Comparison of ENCODE assay signal across 19 mouse cellular contexts in genomic region chr11:107662666-107663065, GRCm38 (mm10). TPM values are rescaled to one million over a fixed set of nuclear protein-coding genes. Genes with fewer than 3 reads are reported as not detected.
"Had no signal": no experiment of that assay in that cellular context is flagged by ENCODE, and none has a peak within 500 bp of the region (broad histone marks: within the 10 kb centered on the region; RNA-seq: fewer than 3 reads in every experiment).

No protein-coding gene starts in this region.

- H3K27ac ChIP-seq: lung, embryonic 15.5 days; macrophage; midbrain, embryonic 13.5 days; midbrain, embryonic 15.5 days; neural tube, embryonic 12.5 days had no signal

- ATAC-seq: lung, postnatal 0 days; midbrain, embryonic 13.5 days; midbrain, embryonic 15.5 days had no signal

- H3K4me3 ChIP-seq: lung, embryonic 15.5 days; megakaryocyte, embryonic 14.5 days; midbrain, embryonic 13.5 days; midbrain, embryonic 15.5 days; neural tube, embryonic 12.5 days had no signal

- DNase-seq: lung, adult 2 months; lung, postnatal 14 days; lung, postnatal 36 days; right cerebral cortex, postnatal 14 days; spleen, adult 18-20 months; thymus, adult 18-20 months; thymus, postnatal 14 days; thymus, postnatal 36 days had no signal

RNA-seq across cellular contexts. Expression of gene Cacng1, which starts 53.7 kb away (rescaled TPM):
- total RNA-seq: megakaryocyte progenitor cell, adult 5-6 weeks; monocyte, adult 5-6 weeks; neutrophil, adult 5-6 weeks had no signal
- polyA plus RNA-seq: lung, embryonic 15.5 days; macrophage; stomach, embryonic 14.5 days had no signal
